Mouse (Mus musculus) gastrocnemius, adult 8-10 months (tissue): ENCODE results near the gene Osgin1. TPM values are rescaled to one million over a fixed set of nuclear protein-coding genes. Genes with fewer than 3 reads are reported as not detected.

Source experiments
- DNase-seq, 2 experiments: peaks; one replicate each; pipeline ENCODE4 v3.0.0; 2022; ENCODE audit warnings: low spot score in 2 of 2
- total RNA-seq, 4 experiments: library from RNA; stranded (reverse); gene quantifications; 2 replicates each; pipeline ENCODE4 v1.2.4; 2022

Gene Osgin1
- total RNA-seq = 10 to 100 TPM in 2 of 4 experiments, 1 to 10 TPM in 2; 5.9 to 19.9 (median 10.1) TPM

- no peak for DNase-seq
Measured at GRCm38 (mm10) chr8:119433582-119434174, at the start of gene Osgin1. Gene Osgin1, plus strand, starts transcription at chr8:119434124.

- DNase-seq = peak; percentile 28 to 34
Measured at GRCm38 (mm10) chr8:119384478-119384877, 49.4 kb upstream of the Osgin1 start.

- DNase-seq = no peak
Measured at GRCm38 (mm10) chr8:119385854-119386253, 48.1 kb upstream of the Osgin1 start.

GRCm38 (mm10) chr8:119386988-119387387, 46.9 kb upstream of the Osgin1 start:
- no peak for DNase-seq

- no peak for DNase-seq
Measured at GRCm38 (mm10) chr8:119394097-119394496, 39.8 kb upstream of the Osgin1 start.

- DNase-seq = peak; percentile 86 to 94
Measured at GRCm38 (mm10) chr8:119394524-119395026, 39.3 kb upstream of the Osgin1 start, which contains the start of gene Mlycd. Gene Mlycd, plus strand, starts transcription at chr8:119394878.

- DNase-seq = no peak
Measured at GRCm38 (mm10) chr8:119395072-119395950, 38.6 kb upstream of the Osgin1 start.

GRCm38 (mm10) chr8:119398558-119398957, 35.4 kb upstream of the Osgin1 start:
- no peak for DNase-seq

- DNase-seq = peak in 1 of 2 experiments; percentile 51
Measured at GRCm38 (mm10) chr8:119399255-119399654, 34.7 kb upstream of the Osgin1 start.

- DNase-seq = no peak
Measured at GRCm38 (mm10) chr8:119400122-119400671, 33.7 kb upstream of the Osgin1 start.

GRCm38 (mm10) chr8:119400904-119401303, 33.0 kb upstream of the Osgin1 start:
- no peak for DNase-seq

- no peak for DNase-seq
Measured at GRCm38 (mm10) chr8:119403912-119404311, 30.0 kb upstream of the Osgin1 start.

GRCm38 (mm10) chr8:119404648-119405047, 29.3 kb upstream of the Osgin1 start:
- DNase-seq = no peak

GRCm38 (mm10) chr8:119408311-119408710, 25.6 kb upstream of the Osgin1 start:
- DNase-seq = no peak

- no peak for DNase-seq
Measured at GRCm38 (mm10) chr8:119412037-119412734, 21.7 kb upstream of the Osgin1 start.

- DNase-seq = peak; percentile 46 to 56
Measured at GRCm38 (mm10) chr8:119412735-119413498, 21.0 kb upstream of the Osgin1 start.

GRCm38 (mm10) chr8:119413605-119414004, 20.3 kb upstream of the Osgin1 start:
- no peak for DNase-seq

GRCm38 (mm10) chr8:119420318-119420717, 13.6 kb upstream of the Osgin1 start:
- no peak for DNase-seq

- no peak for DNase-seq
Measured at GRCm38 (mm10) chr8:119421603-119422122, 12.3 kb upstream of the Osgin1 start.

GRCm38 (mm10) chr8:119422123-119422711, 11.7 kb upstream of the Osgin1 start:
- DNase-seq = peak in 1 of 2 experiments; percentile 55
